Mouse (Mus musculus) megakaryocyte, embryonic 14.5 days (primary cell): ENCODE data around the gene Zfp398.

ENCODE experiments used
- FLI1 ChIP-seq: IDR thresholded peaks from 2 replicates; pipeline ENCODE4 v1.6.1; 2012; ENCODE audit warnings: low read length, inconsistent platforms, mixed read lengths
- GATA1 ChIP-seq: IDR thresholded peaks from 3 replicates; pipeline ENCODE4 v1.6.1; 2012; ENCODE audit warnings: mixed read lengths, low read length, inconsistent platforms, borderline replicate concordance

GRCm38 (mm10) chr6:47827462-47827861 lies 8.0 kb upstream of the Zfp398 start:
- no peak for TF ChIP-seq GATA1
- no peak for TF ChIP-seq FLI1
